In the genomic region with DNA sequence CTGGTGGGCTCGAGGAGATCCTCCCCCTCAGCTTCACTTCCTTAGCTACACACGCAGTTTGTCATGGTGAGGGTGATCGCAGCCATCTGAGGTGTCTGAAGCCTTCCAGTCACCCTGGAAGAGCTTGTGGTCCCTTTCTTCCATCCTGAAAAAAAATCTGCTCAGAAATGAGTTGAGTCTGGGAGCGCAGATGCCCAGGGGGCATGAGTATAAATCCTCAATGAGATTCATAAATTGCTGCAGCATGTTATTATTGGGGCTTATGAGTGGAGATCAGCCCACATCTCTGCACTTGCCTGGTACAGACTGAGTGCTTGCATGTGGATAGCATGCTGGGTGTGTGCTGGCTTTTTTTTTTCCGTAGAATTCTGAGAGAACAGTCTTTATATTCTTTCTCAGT, we compare ENCODE assay signal across 17 mouse cellular contexts.
DNase-seq lines count a peak whose midpoint lies in the region; ATAC-seq lines count a peak whose summit lies in the region.
"Had no signal": no experiment of that assay in that cellular context is flagged by ENCODE, and none has a peak within 500 bp of the region (broad histone marks: within the 10 kb centered on the region; RNA-seq: fewer than 3 reads in every experiment).

No protein-coding gene starts in this region.

- H3K36me3 ChIP-seq in kidney, embryonic 15.5 days, result no peaks in the 10 kb centered on the region
- no peaks in the 10 kb centered on the region for H3K36me3 ChIP-seq in midbrain, embryonic 13.5 days
- H3K36me3 ChIP-seq in midbrain, embryonic 10.5 days, result no peaks in the 10 kb centered on the region
- H3K36me3 ChIP-seq in limb, embryonic 13.5 days, result no peaks in the 10 kb centered on the region
- H3K36me3 ChIP-seq: forebrain, embryonic 12.5 days; liver, embryonic 13.5 days had no signal

- H3K4me1 ChIP-seq in kidney, embryonic 15.5 days, result peaks cover 28% of the 10 kb centered on the region
- H3K4me1 ChIP-seq in midbrain, embryonic 13.5 days (replicated peaks), result peaks cover 40% of the 10 kb centered on the region
- H3K4me1 ChIP-seq in midbrain, embryonic 10.5 days, result peaks cover 52% of the 10 kb centered on the region
- H3K4me1 ChIP-seq in limb, embryonic 13.5 days, result peaks cover 52% of the 10 kb centered on the region
- H3K4me1 ChIP-seq: liver, embryonic 13.5 days; megakaryocyte, embryonic 14.5 days had no signal

- WGBS in kidney, embryonic 15.5 days, result 33% methylated on average over 5 of the region's 5 CpGs
- 72% methylated on average over 5 of the region's 5 CpGs for WGBS in midbrain, embryonic 13.5 days
- 77% methylated on average over 5 of the region's 5 CpGs for WGBS in midbrain, embryonic 10.5 days
- WGBS in limb, embryonic 13.5 days, result 27% methylated on average over 5 of the region's 5 CpGs

- peak overlapping the region; percentile 40 for H3K4me2 ChIP-seq in kidney, embryonic 15.5 days
- no peak overlapping the region for H3K4me2 ChIP-seq in midbrain, embryonic 13.5 days (replicated peaks)
- peak overlapping the region; percentile 51 for H3K4me2 ChIP-seq in limb, embryonic 13.5 days (replicated peaks)
- H3K4me2 ChIP-seq: forebrain, embryonic 12.5 days; liver, embryonic 13.5 days had no signal

- H3K27ac ChIP-seq in kidney, embryonic 15.5 days, result peak overlapping the region; percentile 41
- H3K27ac ChIP-seq in midbrain, embryonic 13.5 days, result peak overlapping the region; percentile 10; the same call in 1 of the 2 replicates
- no peak overlapping the region for H3K27ac ChIP-seq in midbrain, embryonic 10.5 days (replicated peaks)
- no peak overlapping the region for H3K27ac ChIP-seq in limb, embryonic 13.5 days
- H3K27ac ChIP-seq: forebrain, embryonic 12.5 days; liver, embryonic 13.5 days had no signal

- no peaks in the 10 kb centered on the region for H3K27me3 ChIP-seq in kidney, embryonic 15.5 days
- peaks cover 3% of the 10 kb centered on the region for H3K27me3 ChIP-seq in midbrain, embryonic 13.5 days
- H3K27me3 ChIP-seq in midbrain, embryonic 10.5 days (ENCODE audit: low read depth, poor library complexity, severe bottlenecking), result no peaks in the 10 kb centered on the region; the same call in 1 of the 2 replicates
- H3K27me3 ChIP-seq in limb, embryonic 13.5 days, result peaks cover 20% of the 10 kb centered on the region

- H3K4me3 ChIP-seq in kidney, embryonic 15.5 days (replicated peaks), result no peak overlapping the region
- H3K4me3 ChIP-seq in midbrain, embryonic 13.5 days (replicated peaks), result no peak overlapping the region
- H3K4me3 ChIP-seq in midbrain, embryonic 10.5 days, result no peak overlapping the region
- H3K4me3 ChIP-seq in limb, embryonic 13.5 days, result peak overlapping the region; percentile 5; the same call in 1 of the 2 replicates
- H3K4me3 ChIP-seq: forebrain, embryonic 12.5 days; liver, embryonic 13.5 days; megakaryocyte, embryonic 14.5 days had no signal

- H3K9me3 ChIP-seq in kidney, embryonic 15.5 days (replicated peaks), result no peaks in the 10 kb centered on the region
- H3K9me3 ChIP-seq in midbrain, embryonic 13.5 days, result no peaks in the 10 kb centered on the region
- no peaks in the 10 kb centered on the region for H3K9me3 ChIP-seq in midbrain, embryonic 10.5 days (replicated peaks)
- no peaks in the 10 kb centered on the region for H3K9me3 ChIP-seq in limb, embryonic 13.5 days
- H3K9me3 ChIP-seq: forebrain, embryonic 12.5 days; liver, embryonic 13.5 days; megakaryocyte, embryonic 14.5 days had no signal

- peak; percentile 46; the same call in 1 of the 2 replicates for ATAC-seq in kidney, embryonic 15.5 days (replicated peaks; ENCODE audit: low FRiP score)
- ATAC-seq in midbrain, embryonic 13.5 days, result no peak
- ATAC-seq in limb, embryonic 13.5 days (ENCODE audit: low FRiP score, low read depth), result no peak

- no peak for DNase-seq in kidney, postnatal 14 days
- DNase-seq in midbrain, embryonic 10.5 days (ENCODE audit: low spot score), result no peak
- DNase-seq in urinary bladder, postnatal 14 days (ENCODE audit: low spot score), result no peak
- no peak for DNase-seq in cerebellum, adult 11 months
- DNase-seq: adrenal gland, adult 2 months; cerebellum, adult 11-12 months; cerebellum, postnatal 25 days; gastrocnemius, postnatal 25 days; kidney, postnatal 10 days; liver, embryonic 13.5 days; lung, postnatal 14 days; thymus, adult 18-20 months had no signal

- no peak overlapping the region for H3K9ac ChIP-seq in kidney, embryonic 15.5 days
- no peak overlapping the region for H3K9ac ChIP-seq in midbrain, embryonic 13.5 days (replicated peaks)
- no peak overlapping the region for H3K9ac ChIP-seq in limb, embryonic 13.5 days
- H3K9ac ChIP-seq: forebrain, embryonic 12.5 days; liver, embryonic 13.5 days had no signal

Comparison
In these comparisons a context has a peak if more than half of its experiments do, and no peak if none do; other contexts are left out.
1. H3K27ac ChIP-seq: peak in kidney, embryonic 15.5 days (single experiment) and midbrain, embryonic 13.5 days (single experiment); none in midbrain, embryonic 10.5 days (single experiment) and limb, embryonic 13.5 days (single experiment).